Comparison of ENCODE assay signal across 15 mouse cellular contexts in genomic region chr3:104644371-104644770, GRCm38 (mm10). TPM values are rescaled to one million over a fixed set of nuclear protein-coding genes. Genes with fewer than 3 reads are reported as not detected.
DNase-seq lines count a peak whose midpoint lies in the region; ATAC-seq and TF ChIP-seq lines count a peak whose summit lies in the region.
"Had no signal": no experiment of that assay in that cellular context is flagged by ENCODE, and none has a peak within 500 bp of the region (broad histone marks: within the 10 kb centered on the region; RNA-seq: fewer than 3 reads in every experiment).

No protein-coding gene starts in this region.

- H3K4me1 ChIP-seq in kidney, postnatal 0 days (replicated peaks; ENCODE audit: insufficient read depth, low read length), result no peaks in the 10 kb centered on the region
- H3K4me1 ChIP-seq in liver, embryonic 12.5 days, result peaks cover 84% of the 10 kb centered on the region
- H3K4me1 ChIP-seq in liver, embryonic 16.5 days (ENCODE audit: control insufficient read depth, low read depth, low read length), result peaks cover 56% of the 10 kb centered on the region

- H3K4me2 ChIP-seq in kidney, postnatal 0 days (ENCODE audit: low read length), result no peak overlapping the region
- peak overlapping the region; percentile 29; the same call in 1 of the 2 replicates for H3K4me2 ChIP-seq in liver, embryonic 12.5 days
- peak overlapping the region; percentile 48; the same call in 1 of the 2 replicates for H3K4me2 ChIP-seq in liver, embryonic 16.5 days (ENCODE audit: low read depth, low read length)
- H3K4me2 ChIP-seq: embryonic facial prominence, embryonic 13.5 days; forebrain, embryonic 15.5 days; hindbrain, embryonic 14.5 days; intestine, embryonic 15.5 days had no signal

- H3K36me3 ChIP-seq in kidney, postnatal 0 days (ENCODE audit: insufficient read depth, low read length), result no peaks in the 10 kb centered on the region
- peaks cover 19% of the 10 kb centered on the region for H3K36me3 ChIP-seq in liver, embryonic 12.5 days
- H3K36me3 ChIP-seq in liver, embryonic 16.5 days (ENCODE audit: control insufficient read depth, insufficient read depth), result peaks cover 7% of the 10 kb centered on the region
- H3K36me3 ChIP-seq: embryonic facial prominence, embryonic 13.5 days; forebrain, embryonic 15.5 days; heart, embryonic 10.5 days; intestine, embryonic 15.5 days had no signal

- no peak for TF ChIP-seq CTCF in kidney, postnatal 0 days (IDR thresholded peaks at IDR 0.05; ENCODE audit: low read depth)

- H3K9ac ChIP-seq in kidney, postnatal 0 days (ENCODE audit: low read depth, low read length), result no peak overlapping the region
- no peak overlapping the region for H3K9ac ChIP-seq in liver, embryonic 12.5 days
- H3K9ac ChIP-seq in liver, embryonic 16.5 days (ENCODE audit: low read depth, low read length), result no peak overlapping the region
- H3K9ac ChIP-seq: embryonic facial prominence, embryonic 13.5 days; forebrain, embryonic 15.5 days; hindbrain, embryonic 14.5 days; intestine, embryonic 15.5 days had no signal

- ATAC-seq in kidney, postnatal 0 days (replicated peaks; ENCODE audit: low FRiP score, low read depth), result peak; percentile 27; the same call in 1 of the 2 replicates
- peak; percentile 63 for ATAC-seq in liver, embryonic 12.5 days
- ATAC-seq in liver, embryonic 16.5 days (ENCODE audit: low read depth), result peak; percentile 66
- ATAC-seq: forebrain, embryonic 15.5 days had no signal

- no peak overlapping the region for H3K27ac ChIP-seq in kidney, postnatal 0 days
- H3K27ac ChIP-seq in liver, embryonic 12.5 days, result peak overlapping the region; percentile 68
- H3K27ac ChIP-seq in liver, embryonic 16.5 days (ENCODE audit: low read length), result peak overlapping the region; percentile 51
- H3K27ac ChIP-seq: embryonic facial prominence, embryonic 13.5 days; forebrain, embryonic 15.5 days; heart, embryonic 10.5 days; hindbrain, embryonic 14.5 days; intestine, embryonic 15.5 days had no signal

- intact Hi-C loops in left cerebral cortex, postnatal 25 days (cut with DNase I), result no loop called here

- H3K9me3 ChIP-seq in kidney, postnatal 0 days (replicated peaks; ENCODE audit: low read length), result no peaks in the 10 kb centered on the region
- no peaks in the 10 kb centered on the region for H3K9me3 ChIP-seq in liver, embryonic 12.5 days (replicated peaks)
- H3K9me3 ChIP-seq in liver, embryonic 16.5 days (replicated peaks; ENCODE audit: control insufficient read depth, low read length), result no peaks in the 10 kb centered on the region
- H3K9me3 ChIP-seq: embryonic facial prominence, embryonic 13.5 days; forebrain, embryonic 15.5 days; G1E; heart, embryonic 10.5 days; intestine, embryonic 15.5 days had no signal

- no peaks in the 10 kb centered on the region for H3K27me3 ChIP-seq in kidney, postnatal 0 days (ENCODE audit: insufficient read depth, low read length)
- no peaks in the 10 kb centered on the region for H3K27me3 ChIP-seq in liver, embryonic 12.5 days (replicated peaks)
- H3K27me3 ChIP-seq in liver, embryonic 16.5 days (ENCODE audit: control insufficient read depth, insufficient read depth, low read depth, low read length), result no peaks in the 10 kb centered on the region
- H3K27me3 ChIP-seq: embryonic facial prominence, embryonic 13.5 days; forebrain, embryonic 15.5 days; intestine, embryonic 15.5 days had no signal

- 92% methylated on average over 1 of the region's 1 CpGs for WGBS in kidney, postnatal 0 days
- 88% methylated on average over 1 of the region's 1 CpGs for WGBS in liver, embryonic 12.5 days (ENCODE audit: insufficient replicate concordance)
- 64% methylated on average over 1 of the region's 1 CpGs for WGBS in liver, embryonic 16.5 days (ENCODE audit: insufficient replicate concordance)

- H3K4me3 ChIP-seq in kidney, postnatal 0 days (replicated peaks; ENCODE audit: low read depth, low read length), result no peak overlapping the region
- H3K4me3 ChIP-seq in liver, embryonic 12.5 days, result no peak overlapping the region
- H3K4me3 ChIP-seq in liver, embryonic 16.5 days (ENCODE audit: low read depth, low read length), result no peak overlapping the region
- H3K4me3 ChIP-seq: embryonic facial prominence, embryonic 13.5 days; forebrain, embryonic 15.5 days; heart, embryonic 10.5 days; intestine, embryonic 15.5 days had no signal

- no peak for DNase-seq in kidney, postnatal 0 days (ENCODE audit: low spot score)
- no peak for DNase-seq in kidney, postnatal 25 days
- peak; percentile 50 for DNase-seq in c-Kit-negative CD71-positive TER-119-positive erythroid progenitor cells, embryonic 14.5 days (ENCODE audit: low read depth, low spot score)
- DNase-seq in frontal cortex, postnatal 14 days (ENCODE audit: low spot score in 2 of 2), result no peak
- no peak for DNase-seq in left cerebral cortex, postnatal 25 days (ENCODE audit: low spot score in 2 of 2)
- DNase-seq in gastrocnemius, postnatal 10 days, result no peak
- DNase-seq: adrenal gland, adult 8-10 months had no signal

RNA-seq across cellular contexts. Expression of gene Slc16a1, which starts 5.9 kb away (rescaled TPM):
- polyA plus RNA-seq in kidney, postnatal 0 days (2015; fragmentation: Nextera tagmentation; extraction: Ambion mirVana), result 39.6 and 43.2 TPM in 2 replicates
- 95.7 and 96.9 TPM in 2 replicates for polyA plus RNA-seq in liver, embryonic 12.5 days (2016; fragmentation: Nextera tagmentation; extraction: Ambion mirVana)
- polyA plus RNA-seq in liver, embryonic 16.5 days (2015; fragmentation: Nextera tagmentation; extraction: Ambion mirVana), result 87.4 and 87.5 TPM in 2 replicates
- 10 to 100 TPM; 23.0 to 23.2 TPM for total RNA-seq in left cerebral cortex, postnatal 25 days (2021)
- 10 to 100 TPM; 24.9 to 30.6 TPM for total RNA-seq in gastrocnemius, postnatal 10 days (2021)
